Mouse (Mus musculus): ENCODE results near the gene Hist1h2bl. TPM values are rescaled to one million over a fixed set of nuclear protein-coding genes. Genes with fewer than 3 reads are reported as not detected.

Hist1h2bl gene
- 1.1 and 2.1 TPM in 2 replicates for polyA plus RNA-seq (2012)

GRCm38 (mm10) chr13:21715864-21716539, at the start of gene Hist1h2bl, which contains the start of gene Hist1h2ai:
Gene Hist1h2bl, minus strand, starts transcription at chr13:21716143.
Gene Hist1h2ai, plus strand, starts transcription at chr13:21716422.

GRCm38 (mm10) chr13:21753524-21754285, 37.8 kb upstream of the Hist1h2bl start, which contains the start of the genes Hist1h2ak and Hist1h2bn:
Gene Hist1h2ak, minus strand, starts transcription at chr13:21753827.
Gene Hist1h2bn, plus strand, starts transcription at chr13:21754123.

DNA sequence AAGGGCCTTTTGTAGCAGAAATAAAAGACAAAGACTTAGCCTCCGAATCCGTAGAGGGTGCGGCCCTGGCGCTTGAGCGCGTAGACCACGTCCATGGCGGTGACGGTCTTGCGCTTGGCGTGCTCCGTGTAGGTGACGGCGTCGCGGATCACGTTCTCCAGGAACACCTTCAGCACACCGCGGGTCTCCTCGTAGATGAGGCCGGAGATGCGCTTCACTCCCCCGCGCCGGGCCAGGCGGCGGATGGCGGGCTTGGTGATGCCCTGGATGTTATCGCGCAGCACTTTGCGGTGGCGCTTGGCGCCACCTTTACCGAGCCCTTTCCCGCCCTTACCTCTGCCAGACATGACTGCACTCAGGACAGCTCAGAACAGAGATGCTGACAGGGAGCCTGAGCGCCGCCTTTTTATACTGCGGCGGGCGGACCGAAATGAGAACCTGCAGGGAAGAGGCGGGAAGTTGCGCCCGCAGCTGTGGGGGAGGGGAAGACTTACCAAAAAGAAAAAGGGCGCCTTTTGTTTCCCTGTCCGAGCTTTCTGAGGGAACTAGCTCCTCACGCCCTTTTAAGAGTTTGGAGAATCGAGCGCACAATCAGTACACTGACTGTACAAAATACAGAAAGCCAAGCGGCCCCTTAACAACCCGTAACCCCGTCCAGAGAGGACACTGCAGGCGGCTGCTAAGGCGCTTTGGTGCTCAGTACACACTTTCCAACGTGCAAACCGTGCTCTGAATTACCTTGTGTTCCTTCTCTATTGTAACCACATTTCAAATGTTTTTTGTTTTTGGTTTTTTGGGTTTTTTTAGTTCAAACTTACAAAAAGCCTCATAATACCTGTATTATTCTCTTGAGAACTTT, 34.4 kb upstream of the Hist1h2bl start, which contains the start of gene Hist1h4k:
Gene Hist1h4k, minus strand, starts transcription at position 347 of the 859 bp plus-strand sequence.

DNA sequence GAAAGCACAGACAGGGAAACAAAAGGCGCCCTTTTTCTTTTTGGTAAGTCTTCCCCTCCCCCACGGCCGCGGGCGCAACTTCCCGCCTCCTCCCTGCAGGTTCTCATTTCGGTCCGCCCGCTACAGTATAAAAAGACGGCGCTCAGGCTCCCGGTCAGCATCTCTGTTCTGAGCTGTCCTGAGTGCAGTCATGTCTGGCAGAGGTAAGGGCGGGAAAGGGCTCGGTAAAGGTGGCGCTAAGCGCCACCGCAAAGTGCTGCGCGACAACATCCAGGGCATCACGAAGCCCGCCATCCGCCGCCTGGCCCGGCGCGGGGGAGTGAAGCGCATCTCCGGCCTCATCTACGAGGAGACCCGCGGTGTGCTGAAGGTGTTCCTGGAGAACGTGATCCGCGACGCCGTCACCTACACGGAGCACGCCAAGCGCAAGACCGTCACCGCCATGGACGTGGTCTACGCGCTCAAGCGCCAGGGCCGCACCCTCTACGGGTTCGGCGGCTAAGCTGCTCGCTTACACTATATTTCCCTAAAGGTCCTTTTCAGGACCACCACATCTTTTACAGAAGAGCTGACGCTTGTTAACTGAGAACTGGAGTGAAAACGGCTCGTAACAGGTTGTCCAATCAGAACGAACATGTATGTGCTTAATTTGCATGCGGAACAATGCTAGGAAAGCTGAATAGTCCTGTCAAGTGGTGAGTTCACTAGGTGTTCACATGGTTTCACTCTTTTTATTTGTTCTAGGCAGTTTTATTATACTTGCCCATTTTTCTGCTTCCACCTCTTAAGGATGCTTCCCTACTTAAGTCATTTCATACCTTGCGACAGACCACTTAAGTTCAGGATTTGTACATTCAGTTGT, 19.2 kb upstream of the Hist1h2bl start, which contains the start of gene Hist1h4j:
Gene Hist1h4j, plus strand, starts transcription at position 159 of the 862 bp plus-strand sequence.

DNA sequence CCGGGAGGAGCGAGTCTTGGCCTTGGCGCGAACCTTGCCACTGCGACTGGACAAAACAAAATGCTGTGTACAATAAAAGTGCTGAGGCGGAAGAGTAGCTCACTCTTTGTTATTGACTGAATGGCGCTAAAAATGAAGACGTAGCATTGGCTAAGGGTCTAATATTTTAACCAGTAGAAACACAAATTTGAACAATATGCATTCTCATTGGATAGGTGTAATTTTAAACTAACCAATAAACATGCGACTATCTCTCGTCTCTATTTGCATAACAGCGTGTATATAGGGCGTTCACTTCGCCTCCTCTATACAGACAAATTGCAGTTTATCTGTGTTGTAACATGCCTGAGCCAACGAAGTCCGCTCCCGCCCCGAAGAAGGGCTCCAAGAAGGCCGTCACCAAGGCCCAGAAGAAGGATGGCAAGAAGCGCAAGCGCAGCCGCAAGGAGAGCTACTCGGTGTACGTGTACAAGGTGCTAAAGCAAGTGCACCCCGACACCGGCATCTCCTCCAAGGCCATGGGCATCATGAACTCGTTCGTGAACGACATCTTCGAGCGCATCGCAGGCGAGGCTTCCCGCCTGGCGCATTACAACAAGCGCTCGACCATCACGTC, 5.9 kb upstream of the Hist1h2bl start, which contains the start of gene Hist1h2bm:
Gene Hist1h2bm, plus strand, starts transcription at position 288 of the 616 bp plus-strand sequence.

GRCm38 (mm10) chr13:21717397-21718357, 1.7 kb upstream of the Hist1h2bl start, which contains the start of gene Hist1h3h:
Gene Hist1h3h, plus strand, starts transcription at chr13:21717659.

DNA sequence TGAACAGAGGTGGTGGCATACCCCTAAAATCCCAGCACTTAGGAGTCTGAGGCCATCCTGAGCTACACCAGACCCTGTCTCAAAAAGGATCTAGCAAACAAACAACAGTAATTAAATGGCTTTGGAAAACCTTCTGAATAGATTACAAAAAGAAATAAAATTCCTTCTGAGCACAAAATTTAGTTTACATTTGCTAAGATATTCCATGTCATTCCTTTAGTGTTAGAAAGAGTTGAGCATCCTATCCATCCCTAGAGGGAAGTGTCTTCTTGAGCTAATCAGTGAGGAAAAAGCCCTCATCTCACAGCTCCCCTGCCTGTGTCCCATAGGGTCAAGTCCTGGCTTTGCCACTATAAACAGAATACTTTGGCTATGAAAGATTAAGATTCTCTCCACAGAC, 18.1 kb downstream of the Hist1h2bl start, which contains the start of gene Olfr1359:
Gene Olfr1359, plus strand, starts transcription at position 301 of the 400 bp plus-strand sequence.

DNA sequence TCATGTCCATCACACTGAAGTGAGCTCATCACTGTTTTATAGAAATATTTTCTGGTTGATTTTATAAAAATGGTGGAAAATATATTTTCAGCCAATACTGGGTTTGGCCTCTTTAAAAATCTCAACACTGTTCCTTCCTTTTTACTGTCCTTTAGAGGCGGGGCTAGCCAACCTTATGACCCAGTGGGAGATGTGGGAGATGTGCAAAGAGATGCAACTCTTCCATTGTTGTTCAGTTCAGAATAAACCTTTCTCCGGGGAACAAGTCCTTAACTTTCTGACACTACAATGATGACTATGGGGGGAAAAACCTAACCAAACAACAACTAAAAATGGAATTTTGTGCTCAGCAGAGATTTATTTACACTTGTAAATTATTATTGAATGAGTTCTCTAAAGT, 38.6 kb downstream of the Hist1h2bl start, which contains the start of gene Olfr1360:
Gene Olfr1360, minus strand, starts transcription at position 101 of the 400 bp plus-strand sequence.

Other genes starting within 250 kb of the Hist1h2bl start
- gene Nkapl, start 247.6 kb downstream of the Hist1h2bl start, polyA plus RNA-seq (2012): 0.14 and 0.33 TPM in 2 replicates
- gene Zkscan4, start 237.2 kb downstream of the Hist1h2bl start, polyA plus RNA-seq (2012): 0.16 TPM in 1 of 2 replicates, not detected in the other
- not detected in 2 replicates for gene Gm10065, start 236.7 kb downstream of the Hist1h2bl start, polyA plus RNA-seq (2012)
- not detected in 2 replicates for gene AK157302, start 220.9 kb downstream of the Hist1h2bl start, polyA plus RNA-seq (2012)
- 31.4 and 32.2 TPM in 2 replicates for gene Gm11273, start 214.7 kb downstream of the Hist1h2bl start, polyA plus RNA-seq (2012)
- 1.0 and 1.8 TPM in 2 replicates for gene Zkscan8, start 185.0 kb downstream of the Hist1h2bl start, polyA plus RNA-seq (2012)
- not detected in 2 replicates for gene Olfr1366, start 173.3 kb downstream of the Hist1h2bl start, polyA plus RNA-seq (2012)
- gene Olfr1535, start 156.2 kb downstream of the Hist1h2bl start, polyA plus RNA-seq (2012): not detected in 2 replicates
- not detected in 2 replicates for gene Olfr1364, start 134.4 kb downstream of the Hist1h2bl start, polyA plus RNA-seq (2012)
- not detected in 2 replicates for gene Olfr1362, start 102.1 kb downstream of the Hist1h2bl start, polyA plus RNA-seq (2012)
- gene Olfr11, start 73.6 kb downstream of the Hist1h2bl start, polyA plus RNA-seq (2012): not detected in 2 replicates
- 0.03 TPM in 1 of 2 replicates, not detected in the other for gene Olfr1361, start 52.8 kb downstream of the Hist1h2bl start, polyA plus RNA-seq (2012)
- gene Olfr1360, start 38.7 kb downstream of the Hist1h2bl start, polyA plus RNA-seq (2012): not detected in 2 replicates
- gene Olfr1359, start 18.0 kb downstream of the Hist1h2bl start, polyA plus RNA-seq (2012): not detected in 2 replicates
- 16.6 and 27.9 TPM in 2 replicates for gene Hist1h2ai, start 279 bp upstream of the Hist1h2bl start, polyA plus RNA-seq (2012)
- 27.0 and 31.9 TPM in 2 replicates for gene Hist1h3h, start 1.5 kb upstream of the Hist1h2bl start, polyA plus RNA-seq (2012)
- gene Hist1h2bm, start 5.9 kb upstream of the Hist1h2bl start, polyA plus RNA-seq (2012): 1.7 and 4.9 TPM in 2 replicates
- gene Hist1h4j, start 18.9 kb upstream of the Hist1h2bl start, polyA plus RNA-seq (2012): 2.5 and 5.2 TPM in 2 replicates
- 19.1 and 29.2 TPM in 2 replicates for gene Hist1h4k, start 34.4 kb upstream of the Hist1h2bl start, polyA plus RNA-seq (2012)
- gene Hist1h2ak, start 37.7 kb upstream of the Hist1h2bl start, polyA plus RNA-seq (2012): 83.4 and 107 TPM in 2 replicates
- gene Hist1h2bn, start 38.0 kb upstream of the Hist1h2bl start, polyA plus RNA-seq (2012): 6.8 and 17.1 TPM in 2 replicates
- 5.0 and 8.4 TPM in 2 replicates for gene Hist1h1b, start 64.5 kb upstream of the Hist1h2bl start, polyA plus RNA-seq (2012)
- gene Hist1h3i, start 67.2 kb upstream of the Hist1h2bl start, polyA plus RNA-seq (2012): 37.8 and 49.3 TPM in 2 replicates
- gene Hist1h2an, start 71.1 kb upstream of the Hist1h2bl start, polyA plus RNA-seq (2012): 29.4 and 41.7 TPM in 2 replicates
- gene Hist1h2bp, start 71.3 kb upstream of the Hist1h2bl start, polyA plus RNA-seq (2012): 0.74 TPM in 2 replicates
- gene Hist1h2bq, start 94.1 kb upstream of the Hist1h2bl start, polyA plus RNA-seq (2012): 2.3 and 7.9 TPM in 2 replicates
- gene Hist1h2ao, start 94.3 kb upstream of the Hist1h2bl start, polyA plus RNA-seq (2012): 9,267 and 13,368 TPM in 2 replicates
- 48.0 and 58.9 TPM in 2 replicates for gene Hist1h4m, start 95.6 kb upstream of the Hist1h2bl start, polyA plus RNA-seq (2012)
- gene Hist1h4n, start 116.1 kb upstream of the Hist1h2bl start, polyA plus RNA-seq (2012): 4.8 and 10.5 TPM in 2 replicates
- 6,142 and 6,696 TPM in 2 replicates for gene Hist1h2ap, start 117.4 kb upstream of the Hist1h2bl start, polyA plus RNA-seq (2012)
- gene Hist1h2br, start 117.6 kb upstream of the Hist1h2bl start, polyA plus RNA-seq (2012): 5.8 TPM in 1 of 2 replicates, not detected in the other
- gene Zfp184, start 229.0 kb upstream of the Hist1h2bl start, polyA plus RNA-seq (2012): 0.39 and 0.64 TPM in 2 replicates

Measured in megakaryocyte-erythroid progenitor cell, adult 5 weeks (primary cell).